Mouse (Mus musculus) ES-E14 (cell line): ENCODE results near the gene Kcnc1. TPM values are rescaled to one million over a fixed set of nuclear protein-coding genes. Genes with fewer than 3 reads are reported as not detected.

ENCODE experiments used
- DNase-seq: peaks from one replicate; pipeline ENCODE4 v3.0.0-alpha.2; 2013; ENCODE audit warnings: low read depth, low spot score
- H3K27ac ChIP-seq: 2 replicates; pipeline ENCODE4 v1.5.1; 2012; ENCODE audit warnings: low read depth, mild to moderate bottlenecking, low read length, moderate library complexity, mixed read lengths; ENCODE audit not compliant: poor library complexity, insufficient read depth, severe bottlenecking
- H3K36me3 ChIP-seq: 2 replicates; pipeline ENCODE4 v1.6.1; 2012; ENCODE audit warnings: mild to moderate bottlenecking, low read length, moderate library complexity, mixed read lengths; ENCODE audit not compliant: control insufficient read depth, poor library complexity, insufficient read depth, severe bottlenecking
- H3K4me1 ChIP-seq, 2 experiments: fragments of 150-350 bp in 1 of 2; sonication (generic) in 1 of 2; 2 replicates each; pipeline ENCODE4 v1.6.1; 2012; ENCODE audit warnings: low read length in 2 of 2, mild to moderate bottlenecking in 1 of 2, mixed read lengths in 1 of 2; ENCODE audit not compliant: control insufficient read depth in 2 of 2, insufficient read depth in 2 of 2, poor library complexity in 1 of 2
- H3K4me3 ChIP-seq, 2 experiments: fragments of 150-350 bp in 1 of 2; sonication (generic) in 1 of 2; 2 replicates each; pipeline ENCODE4 v1.5.1; 2012; ENCODE audit warnings: low read length in 2 of 2, low read depth in 1 of 2, mild to moderate bottlenecking in 1 of 2, mixed read lengths in 1 of 2; ENCODE audit not compliant: insufficient read depth in 1 of 2, poor library complexity in 1 of 2, severe bottlenecking in 1 of 2
- H3K9ac ChIP-seq: 2 replicates; pipeline ENCODE4 v1.6.1; 2012; ENCODE audit warnings: low read depth, mild to moderate bottlenecking, low read length, mixed read lengths; ENCODE audit not compliant: poor library complexity, insufficient read depth, severe bottlenecking
- H3K9me3 ChIP-seq: fragments of 150-350 bp; sonication (generic); 2 replicates; pipeline ENCODE4 v1.6.1; 2012; ENCODE audit warnings: low read depth, mild to moderate bottlenecking, low read length; ENCODE audit not compliant: control insufficient read depth, insufficient read depth
- CHD2 ChIP-seq: IDR thresholded peaks from 2 replicates; pipeline ENCODE4 v1.6.1; 2014; ENCODE audit warnings: mild to moderate bottlenecking, low read depth, low read length, inconsistent platforms
- HCFC1 ChIP-seq: IDR thresholded peaks from 2 replicates; pipeline ENCODE4 v1.6.1; 2012; ENCODE audit warnings: low read length, inconsistent platforms, borderline replicate concordance; ENCODE audit not compliant: insufficient read depth
- MAFK ChIP-seq: IDR thresholded peaks from 2 replicates; pipeline ENCODE4 v1.6.1; 2014; ENCODE audit warnings: mild to moderate bottlenecking, low read depth, low read length, inconsistent platforms; ENCODE audit not compliant: insufficient read depth
- ZC3H11A ChIP-seq: IDR thresholded peaks from 2 replicates; pipeline ENCODE4 v1.6.1; 2012; ENCODE audit warnings: low read depth, mild to moderate bottlenecking, inconsistent platforms, low read length, borderline replicate concordance
- ZNF384 ChIP-seq: IDR thresholded peaks from 2 replicates; pipeline ENCODE4 v1.6.1; 2012; ENCODE audit warnings: low read depth, low read length, inconsistent platforms
- in situ Hi-C, 2 experiments: fragments of 600-800 bp; cut with MboI; formaldehyde crosslinking; loops; one replicate each; pipeline ENCODE4 v1.15.1; 2025; ENCODE audit warnings: low sequenced_read_pairs in 2 of 2, inconsistent platforms in 1 of 2; ENCODE audit not compliant: unreplicated experiment in 2 of 2
- total RNA-seq: library from RNA; depleted of rRNA; stranded (reverse); fragments of 300-350 nt; gene quantifications from 2 replicates; pipeline ENCODE4 v1.2.3, GENCODE M21; 2012

The Kcnc1 gene
- total RNA-seq, 1 experiment, result 0.18 TPM

DNA sequence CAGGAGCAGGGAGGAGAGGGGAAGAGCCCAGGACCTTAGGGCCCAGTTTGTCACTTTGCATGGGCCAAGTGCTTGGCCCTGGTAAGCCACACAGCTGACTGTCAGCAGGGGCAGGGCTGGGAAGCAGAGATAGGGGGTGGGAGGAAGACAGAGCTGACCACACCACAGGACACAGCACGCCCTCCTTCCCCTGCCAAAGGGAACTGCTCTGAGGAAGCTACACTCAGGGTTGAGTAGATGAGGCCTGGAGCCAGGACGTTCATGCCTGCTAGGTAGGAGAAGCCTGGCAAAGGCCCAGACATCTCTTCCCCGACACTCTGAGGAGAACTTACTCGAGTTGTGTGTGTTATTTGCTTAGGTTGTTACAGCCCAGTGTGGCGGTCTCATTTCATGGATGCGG, 49.6 kb downstream of the Kcnc1 start:
- no peak for TF ChIP-seq ZNF384
- TF ChIP-seq CHD2, result no peak
- TF ChIP-seq ZC3H11A, result no peak
- no peak for TF ChIP-seq HCFC1
- no peak for TF ChIP-seq MAFK
- Histone ChIP-seq H3K4me3 (no peak overlapping the region), H3K4me1 (peaks cover 0 to 2% of the 10 kb centered on the region in 2 experiments; a peak in 1 of 4 replicates), H3K9me3 (no peaks in the 10 kb centered on the region), H3K36me3 (no peaks in the 10 kb centered on the region), H3K9ac (no peak overlapping the region), H3K27ac (no peak overlapping the region)
- in situ Hi-C loops, result no loop called here
- no peak for DNase-seq

DNA sequence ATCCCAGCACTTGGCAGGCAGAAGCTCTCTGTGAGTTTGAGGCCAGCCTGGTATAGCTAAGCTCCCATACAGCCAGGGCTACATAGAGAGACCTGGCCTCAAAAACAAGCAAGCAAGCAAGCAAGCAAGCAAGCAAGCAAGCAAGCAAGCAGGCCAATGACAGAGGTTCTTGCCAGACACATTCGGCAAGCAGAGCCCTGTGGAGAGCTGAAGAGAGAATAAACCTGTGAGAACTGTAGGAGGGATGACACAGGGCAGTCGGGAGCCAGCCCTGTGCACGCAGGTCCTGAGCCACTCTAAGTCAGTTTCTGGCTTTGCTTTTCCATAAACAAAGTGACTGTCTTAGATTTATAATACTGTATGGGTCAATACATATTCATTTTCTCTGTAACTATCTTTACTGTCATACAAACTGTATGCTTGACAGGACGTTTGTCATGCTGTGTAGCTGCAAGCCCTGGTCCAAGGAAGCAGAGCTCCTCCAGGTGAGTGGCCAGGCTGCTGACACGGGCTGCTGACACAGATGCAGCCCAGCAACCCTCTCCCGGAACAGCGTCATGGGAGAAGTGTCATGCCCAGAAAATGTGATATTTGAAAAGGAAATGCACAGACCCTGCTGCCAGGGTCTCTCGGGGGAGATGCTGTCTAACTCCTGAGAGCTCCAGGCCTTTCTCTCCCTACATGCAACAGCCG, 51.3 kb downstream of the Kcnc1 start:
- H3K4me3 ChIP-seq, result no peak overlapping the region
- H3K36me3 ChIP-seq, result no peaks in the 10 kb centered on the region
- in situ Hi-C loops, result no loop called here
- DNase-seq, result no peak
- H3K9me3 ChIP-seq, result no peaks in the 10 kb centered on the region
- H3K9ac ChIP-seq, result no peak overlapping the region
- H3K27ac ChIP-seq, result no peak overlapping the region
- H3K4me1 ChIP-seq, result peaks cover 0 to 2% of the 10 kb centered on the region in 2 experiments; a peak in 1 of 4 replicates
- no peak for TF ChIP-seq CHD2
- no peak for TF ChIP-seq ZC3H11A
- no peak for TF ChIP-seq HCFC1
- TF ChIP-seq MAFK, result no peak
- no peak for TF ChIP-seq ZNF384

DNA sequence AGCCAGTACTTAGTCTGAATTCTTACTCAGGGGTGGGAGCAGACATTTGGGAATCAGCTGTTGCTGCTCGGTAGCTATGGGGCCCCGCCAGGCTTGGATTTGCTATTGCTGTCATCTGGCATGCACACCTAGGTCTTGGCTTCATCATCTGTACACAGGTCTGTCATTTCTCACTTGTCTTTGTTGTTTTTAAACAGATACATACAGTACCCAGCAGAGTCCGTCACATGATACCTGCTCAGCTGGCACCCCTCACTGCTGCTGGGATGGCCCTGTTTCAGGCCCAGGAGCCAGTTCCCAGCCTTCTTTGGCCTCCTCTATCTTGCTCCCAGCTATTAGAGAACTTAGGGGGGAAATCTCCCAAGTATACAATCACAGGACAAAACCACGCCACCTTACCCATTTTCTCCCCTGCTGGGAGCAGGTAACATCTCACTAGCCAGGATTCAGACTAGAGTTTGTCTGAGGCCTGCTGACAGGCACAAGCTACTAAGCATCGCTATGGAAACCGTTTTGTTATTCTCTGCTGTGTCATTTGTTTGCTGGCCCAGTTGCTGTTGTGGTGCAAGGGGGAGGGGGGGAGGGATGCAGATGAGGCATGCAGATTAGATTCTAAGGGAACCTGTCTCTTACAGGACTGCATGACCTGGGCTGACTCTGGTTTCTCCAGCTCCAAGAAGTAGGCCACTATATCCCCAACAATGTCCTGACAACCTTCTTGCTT, 52.8 kb downstream of the Kcnc1 start:
- Histone ChIP-seq H3K9ac (no peak overlapping the region), H3K27ac (no peak overlapping the region), H3K36me3 (no peaks in the 10 kb centered on the region), H3K9me3 (no peaks in the 10 kb centered on the region), H3K4me3 (no peak overlapping the region), H3K4me1 (peaks cover 0 to 2% of the 10 kb centered on the region in 2 experiments; a peak in 1 of 4 replicates)
- DNase-seq, result no peak
- TF ChIP-seq MAFK, result no peak
- no peak for TF ChIP-seq ZNF384
- TF ChIP-seq ZC3H11A, result no peak
- TF ChIP-seq HCFC1, result no peak
- TF ChIP-seq CHD2, result no peak
- in situ Hi-C loops, result no loop called here

GRCm38 (mm10) chr7:46453930-46454679, 57.8 kb downstream of the Kcnc1 start:
- Histone ChIP-seq H3K4me1 (peaks cover 0 to 2% of the 10 kb centered on the region in 2 experiments; a peak in 1 of 4 replicates), H3K9me3 (no peaks in the 10 kb centered on the region), H3K9ac (no peak overlapping the region), H3K27ac (no peak overlapping the region), H3K36me3 (no peaks in the 10 kb centered on the region), H3K4me3 (no peak overlapping the region)
- no peak for TF ChIP-seq HCFC1
- no peak for DNase-seq
- in situ Hi-C loops, result no loop called here
